In the genomic region with DNA sequence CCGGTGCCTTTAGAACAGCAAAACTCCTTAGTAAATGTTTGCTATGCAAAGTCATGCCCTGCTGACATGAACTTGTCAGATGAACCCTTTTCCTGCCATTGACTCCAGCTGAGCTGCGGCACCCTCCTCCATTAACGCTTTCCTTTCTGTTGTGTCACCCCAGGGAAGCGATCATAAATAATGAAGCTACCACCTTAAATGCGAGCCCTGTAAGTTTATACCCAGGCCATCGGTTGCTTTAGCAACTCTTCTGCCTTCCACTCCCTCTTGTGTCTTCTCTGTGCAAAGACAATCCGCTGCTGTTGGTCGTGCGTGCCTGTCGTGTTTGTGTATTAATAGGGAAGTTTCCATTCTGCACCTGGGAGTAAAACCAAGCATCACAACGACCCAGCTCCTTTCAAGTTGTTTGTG, we compare ENCODE assay signal across 8 mouse cellular contexts. TPM values are rescaled to one million over a fixed set of nuclear protein-coding genes. Genes with fewer than 3 reads are reported as not detected.
DNase-seq lines count a peak whose midpoint lies in the region; ATAC-seq and TF ChIP-seq lines count a peak whose summit lies in the region.

No protein-coding gene starts in this region.

- peak; percentile 53 for TF ChIP-seq CTCF in gastrocnemius, adult 2 months (IDR thresholded peaks at IDR 0.05)
- TF ChIP-seq CTCF in CH12.LX (conservative IDR thresholded peaks at IDR 0.05 in 1 of 2, IDR thresholded peaks at IDR 0.05 in 1 of 2; ENCODE audit: low read depth in 2 of 2, low read length in 2 of 2): peak in 1 of 2 experiments; percentile 73; a peak in 2 of 4 replicates

- H3K27me3 ChIP-seq in CH12.LX (replicated peaks): no peaks in the 10 kb centered on the region
- peaks cover 61% of the 10 kb centered on the region for H3K27me3 ChIP-seq in embryonic facial prominence, embryonic 10.5 days (replicated peaks; ENCODE audit: low read depth, poor library complexity, severe bottlenecking)
- H3K27me3 ChIP-seq in intestine, embryonic 15.5 days (replicated peaks): no peaks in the 10 kb centered on the region; the same call in 1 of the 2 replicates
- peaks cover 27% of the 10 kb centered on the region for H3K27me3 ChIP-seq in midbrain, embryonic 15.5 days (replicated peaks)

- no peak for ATAC-seq in intestine, embryonic 15.5 days
- ATAC-seq in midbrain, embryonic 15.5 days (replicated peaks): no peak

- 7% methylated on average over 11 of the region's 11 CpGs for WGBS in embryonic facial prominence, embryonic 10.5 days
- WGBS in intestine, embryonic 15.5 days: 5% methylated on average over 11 of the region's 11 CpGs
- 9% methylated on average over 11 of the region's 11 CpGs for WGBS in midbrain, embryonic 15.5 days

- peak overlapping the region; percentile 92; the same call in 1 of the 2 replicates for H3K27ac ChIP-seq in gastrocnemius, adult 2 months
- peak overlapping the region; percentile 90 for H3K27ac ChIP-seq in CH12.LX (ENCODE audit: insufficient read depth, low read depth)
- H3K27ac ChIP-seq in embryonic facial prominence, embryonic 10.5 days (replicated peaks): no peak overlapping the region
- H3K27ac ChIP-seq in intestine, embryonic 15.5 days: no peak overlapping the region
- no peak overlapping the region for H3K27ac ChIP-seq in midbrain, embryonic 15.5 days

- in situ Hi-C loops in CH12.LX (cut with MboI; ENCODE audit: low pct_ligation_motif_present, low pct_unique_long_range_greater_than_20kb, low sequenced_read_pairs): no loop called here

- no peak for TF ChIP-seq POLR2A in CH12.LX (IDR thresholded peaks at IDR 0.05; ENCODE audit: low read depth, low read length)

- H3K4me1 ChIP-seq in CH12.LX (ENCODE audit: control insufficient read depth in 1 of 2, insufficient read depth in 2 of 2): peaks cover 15 to 74% of the 10 kb centered on the region in 2 experiments
- peaks cover 43% of the 10 kb centered on the region for H3K4me1 ChIP-seq in embryonic facial prominence, embryonic 10.5 days
- H3K4me1 ChIP-seq in intestine, embryonic 15.5 days (replicated peaks): peaks cover 20% of the 10 kb centered on the region
- peaks cover 22% of the 10 kb centered on the region for H3K4me1 ChIP-seq in midbrain, embryonic 15.5 days

- peak overlapping the region; percentile 91 for H3K4me2 ChIP-seq in CH12.LX (ENCODE audit: insufficient read depth, low read depth, poor library complexity, severe bottlenecking)
- peak overlapping the region; percentile 38 for H3K4me2 ChIP-seq in intestine, embryonic 15.5 days (replicated peaks)
- H3K4me2 ChIP-seq in midbrain, embryonic 15.5 days: peak overlapping the region; percentile 28

- TF ChIP-seq RAD21 in CH12.LX (IDR thresholded peaks at IDR 0.05; ENCODE audit: low read depth, low read length): peak; percentile 63

- dilution Hi-C loops in CH12.LX (cut with MboI; ENCODE audit: extremely low pct_ligation_motif_present, extremely low pct_unique_long_range_greater_than_20kb, low sequenced_read_pairs): no loop called here

- peak overlapping the region; percentile 79 for H3K9ac ChIP-seq in CH12.LX (ENCODE audit: insufficient read depth, low read depth)
- H3K9ac ChIP-seq in intestine, embryonic 15.5 days: no peak overlapping the region
- H3K9ac ChIP-seq in midbrain, embryonic 15.5 days: no peak overlapping the region

- H3K9me3 ChIP-seq in CH12.LX (replicated peaks; ENCODE audit: low read length): no peaks in the 10 kb centered on the region
- H3K9me3 ChIP-seq in embryonic facial prominence, embryonic 10.5 days: no peaks in the 10 kb centered on the region
- H3K9me3 ChIP-seq in intestine, embryonic 15.5 days: no peaks in the 10 kb centered on the region
- no peaks in the 10 kb centered on the region for H3K9me3 ChIP-seq in midbrain, embryonic 15.5 days

- intact Hi-C loops in gastrocnemius, adult 2 months (cut with DNase I): loop anchor here (5.0 kb wide), 1 partner anchor 61 kb away; a partner anchor contains a TSS

- H3K36me3 ChIP-seq in CH12.LX (replicated peaks in 1 of 2; ENCODE audit: control insufficient read depth in 1 of 2, insufficient read depth in 1 of 2, low read length in 1 of 2): peaks cover 7 to 9% of the 10 kb centered on the region in 2 experiments
- H3K36me3 ChIP-seq in embryonic facial prominence, embryonic 10.5 days (replicated peaks): no peaks in the 10 kb centered on the region
- H3K36me3 ChIP-seq in intestine, embryonic 15.5 days: no peaks in the 10 kb centered on the region
- H3K36me3 ChIP-seq in midbrain, embryonic 15.5 days (replicated peaks): no peaks in the 10 kb centered on the region

- peaks cover 52% of the 10 kb centered on the region for H3K79me2 ChIP-seq in CH12.LX (replicated peaks; ENCODE audit: control insufficient read depth, extremely low read depth, insufficient read depth, poor library complexity, severe bottlenecking)

- H3K4me3 ChIP-seq in gastrocnemius, adult 2 months: peak overlapping the region; percentile 84
- H3K4me3 ChIP-seq in CH12.LX (replicated peaks in 1 of 3; ENCODE audit: low read depth in 2 of 3, low read length in 2 of 3, poor library complexity in 1 of 3): peak overlapping the region; percentile 64 to 76 (median 75)
- no peak overlapping the region for H3K4me3 ChIP-seq in embryonic facial prominence, embryonic 10.5 days
- no peak overlapping the region for H3K4me3 ChIP-seq in intestine, embryonic 15.5 days (replicated peaks)
- no peak overlapping the region for H3K4me3 ChIP-seq in midbrain, embryonic 15.5 days

- TF ChIP-seq EP300 in CH12.LX (IDR thresholded peaks at IDR 0.05; ENCODE audit: low read length): peak; percentile 78

- DNase-seq in gastrocnemius, adult 2 months: peak; percentile 29
- no peak for DNase-seq in gastrocnemius, adult 8-10 months (ENCODE audit: low spot score in 2 of 2)
- peak; percentile 91 for DNase-seq in CH12.LX (ENCODE audit: extremely low read depth)
- DNase-seq in embryonic facial prominence, embryonic 10.5 days (ENCODE audit: low spot score): peak; percentile 25
- DNase-seq in frontal cortex, postnatal 36 days (ENCODE audit: low spot score in 2 of 2): no peak
- DNase-seq in urinary bladder, postnatal 14 days (ENCODE audit: low spot score): no peak

TF ChIP-seq in CH12.LX, 34 proteins besides CTCF, POLR2A, EP300 and RAD21:
- no peak for TF ChIP-seq POLR2AphosphoS2 (IDR thresholded peaks at IDR 0.05; ENCODE audit: low read depth, low read length)
- peak; percentile 93 for TF ChIP-seq MXI1 (IDR thresholded peaks at IDR 0.05; ENCODE audit: low read depth, low read length)
- peak; percentile 39; the same call in 1 of the 2 replicates for TF ChIP-seq JUND (conservative IDR thresholded peaks at IDR 0.05; ENCODE audit: low read depth, low read length)
- TF ChIP-seq ELF1 (IDR thresholded peaks at IDR 0.05; ENCODE audit: low read depth, low read length): 0 out of 2 replicates have a peak, but pooled peaks have one; percentile 19
- 0 out of 2 replicates have a peak, but pooled peaks have one; percentile 10 for TF ChIP-seq CHD2 (IDR thresholded peaks at IDR 0.05; ENCODE audit: low read length)
- peak; percentile 83 for TF ChIP-seq TCF12 (IDR thresholded peaks at IDR 0.05; ENCODE audit: low read depth, low read length)
- TF ChIP-seq GABPA (IDR thresholded peaks at IDR 0.05; ENCODE audit: insufficient replicate concordance, low read depth, low read length): no peak
- no peak for TF ChIP-seq UBTF (IDR thresholded peaks at IDR 0.05; ENCODE audit: low read depth, low read length)
- TF ChIP-seq MAFK (IDR thresholded peaks at IDR 0.05; ENCODE audit: insufficient replicate concordance, low read length): 0 out of 2 replicates have a peak, but pooled peaks have one; percentile 4
- peak; percentile 6; the same call in 1 of the 2 replicates for TF ChIP-seq CHD1 (IDR thresholded peaks at IDR 0.05; ENCODE audit: low read depth, low read length)
- peak; percentile 62; the same call in 1 of the 2 replicates for TF ChIP-seq IRF4 (IDR thresholded peaks at IDR 0.05; ENCODE audit: low read depth, low read length)
- no peak for TF ChIP-seq USF1 (IDR thresholded peaks at IDR 0.05; ENCODE audit: low read depth, low read length)
- peak; percentile 89 for TF ChIP-seq SIN3A (IDR thresholded peaks at IDR 0.05; ENCODE audit: low read length)
- TF ChIP-seq MYC (IDR thresholded peaks at IDR 0.05; ENCODE audit: low read depth, low read length): peak; percentile 66; the same call in 1 of the 2 replicates
- TF ChIP-seq BHLHE40 (IDR thresholded peaks at IDR 0.05; ENCODE audit: low read depth, low read length): peak; percentile 86
- peak; percentile 82 for TF ChIP-seq MEF2A (IDR thresholded peaks at IDR 0.05; ENCODE audit: borderline replicate concordance, low read depth, low read length)
- TF ChIP-seq MAX (IDR thresholded peaks at IDR 0.05; ENCODE audit: low read length): peak; percentile 61
- no peak for TF ChIP-seq KAT2A (IDR thresholded peaks at IDR 0.05; ENCODE audit: insufficient replicate concordance, low read length)
- peak; percentile 82 for TF ChIP-seq ETS1 (conservative IDR thresholded peaks at IDR 0.05; ENCODE audit: low read depth, low read length)
- TF ChIP-seq SMC3 (IDR thresholded peaks at IDR 0.05; ENCODE audit: low read depth, low read length): peak; percentile 74

RNA-seq across cellular contexts. Expression of a gene that starts 3.0 kb away (rescaled TPM):
- 1 to 10 TPM; 6.1 to 7.9 TPM for total RNA-seq in gastrocnemius, adult 2 months (2021)
- 1 to 10 TPM; 5.5 to 7.6 (median 6.5) TPM for total RNA-seq in gastrocnemius, adult 8-10 months (2022)
- 70.6 and 124 TPM in 2 replicates for total RNA-seq in CH12.LX (2012; rRNA removed)
- 101 and 127 TPM in 2 replicates for total RNA-seq in CH12.LX (2014; rRNA removed)
- 43.0 and 52.7 TPM in 2 replicates for polyA plus RNA-seq in CH12.LX (2012; ENCODE audit: insufficient read length, low read depth)
- polyA plus RNA-seq in embryonic facial prominence, embryonic 10.5 days (2016; fragmentation: Nextera tagmentation; extraction: Ambion mirVana): 7.3 and 9.4 TPM in 2 replicates
- polyA plus RNA-seq in intestine, embryonic 15.5 days (2015; fragmentation: Nextera tagmentation; extraction: Ambion mirVana): 15.7 and 16.9 TPM in 2 replicates
- polyA plus RNA-seq in midbrain, embryonic 15.5 days (2015; fragmentation: Nextera tagmentation; extraction: Ambion mirVana): 11.0 TPM in 2 replicates

Comparison
In these comparisons a context has a peak if more than half of its experiments do, and no peak if none do; other contexts are left out.
1. DNase-seq: peak in gastrocnemius, adult 2 months (single experiment), CH12.LX (single experiment) and embryonic facial prominence, embryonic 10.5 days (single experiment); none in gastrocnemius, adult 8-10 months (0 of 2), frontal cortex, postnatal 36 days (0 of 2) and urinary bladder, postnatal 14 days (single experiment).
2. H3K27ac ChIP-seq: peak in gastrocnemius, adult 2 months (single experiment) and CH12.LX (single experiment); none in embryonic facial prominence, embryonic 10.5 days (single experiment), intestine, embryonic 15.5 days (single experiment) and midbrain, embryonic 15.5 days (single experiment).
3. H3K4me3 ChIP-seq: peak in gastrocnemius, adult 2 months (single experiment) and CH12.LX (3 of 3); none in embryonic facial prominence, embryonic 10.5 days (single experiment), intestine, embryonic 15.5 days (single experiment) and midbrain, embryonic 15.5 days (single experiment).
4. H3K4me2 ChIP-seq: peak in every context shown above with its lines; median percentile 91 in CH12.LX; 38 in intestine, embryonic 15.5 days; 28 in midbrain, embryonic 15.5 days.